Mouse (Mus musculus) layer of hippocampus, adult 18-20 months (tissue): ENCODE measurements around the gene Shroom2. TPM values are rescaled to one million over a fixed set of nuclear protein-coding genes. Genes with fewer than 3 reads are reported as not detected.

Experiments used
- total RNA-seq, 2 experiments: library from RNA; stranded (reverse); gene quantifications; 2 replicates each; pipeline ENCODE4 v1.2.3; 2021

The Shroom2 gene
- total RNA-seq, 2 experiments from 2014 or later = 87.2 to 90.7 TPM

Other genes starting within 250 kb of the Shroom2 start
- not detected for gene Cldn34a, start 206.1 kb downstream of the Shroom2 start, total RNA-seq
- under 1 TPM in 1 of 2 experiments, not detected in 1; 0.37 TPM for gene Gpr143, start 12.5 kb upstream of the Shroom2 start, total RNA-seq
- 1 to 10 TPM; 1.8 to 2.8 TPM for gene Usp51, start 237.0 kb upstream of the Shroom2 start, total RNA-seq